Mouse (Mus musculus) cerebellum, adult 2 months (tissue): ENCODE results near the gene Gjd3.

Source experiments
- CTCF ChIP-seq: fragments of 200-500 bp; IDR thresholded peaks from 2 replicates; pipeline ENCODE4 v1.5.1; 2011; ENCODE audit warnings: low read depth, mild to moderate bottlenecking, control low read depth, low read length, moderate library complexity, borderline replicate concordance; ENCODE audit not compliant: insufficient read depth
- POLR2A ChIP-seq: fragments of 200-500 bp; IDR thresholded peaks from 2 replicates; pipeline ENCODE4 v1.6.1; 2011; ENCODE audit warnings: low read length, control low read depth, borderline replicate concordance; ENCODE audit not compliant: insufficient read depth

DNA sequence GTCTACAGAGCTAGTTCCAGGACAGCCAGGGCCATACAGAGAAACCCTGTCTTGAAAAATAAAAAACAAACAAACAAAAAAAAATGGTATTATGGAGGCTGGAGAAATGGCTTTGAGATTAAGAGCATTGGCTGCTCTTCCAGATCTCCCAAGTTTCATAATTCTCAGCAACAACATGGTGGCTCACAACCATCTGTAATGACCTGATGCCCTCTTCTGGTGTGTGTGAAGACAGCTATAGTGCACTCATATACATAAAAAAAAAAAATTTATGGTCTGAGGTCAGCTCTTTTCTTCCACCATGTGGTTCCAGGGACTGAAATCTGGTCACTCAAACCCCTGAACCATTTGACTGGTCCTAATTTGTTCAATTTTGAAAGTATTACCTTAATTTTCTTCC, 16.0 kb upstream of the Gjd3 start:
- no peak for TF ChIP-seq POLR2A
- TF ChIP-seq CTCF: no peak
